Mouse (Mus musculus) MN1 (cell line): ENCODE data around the gene Aff1.

Source experiments
- DNase-seq: peaks from one replicate; pipeline ENCODE4 v3.0.0-alpha.2; 2016; ENCODE audit warnings: low spot score

The Aff1 gene

DNA sequence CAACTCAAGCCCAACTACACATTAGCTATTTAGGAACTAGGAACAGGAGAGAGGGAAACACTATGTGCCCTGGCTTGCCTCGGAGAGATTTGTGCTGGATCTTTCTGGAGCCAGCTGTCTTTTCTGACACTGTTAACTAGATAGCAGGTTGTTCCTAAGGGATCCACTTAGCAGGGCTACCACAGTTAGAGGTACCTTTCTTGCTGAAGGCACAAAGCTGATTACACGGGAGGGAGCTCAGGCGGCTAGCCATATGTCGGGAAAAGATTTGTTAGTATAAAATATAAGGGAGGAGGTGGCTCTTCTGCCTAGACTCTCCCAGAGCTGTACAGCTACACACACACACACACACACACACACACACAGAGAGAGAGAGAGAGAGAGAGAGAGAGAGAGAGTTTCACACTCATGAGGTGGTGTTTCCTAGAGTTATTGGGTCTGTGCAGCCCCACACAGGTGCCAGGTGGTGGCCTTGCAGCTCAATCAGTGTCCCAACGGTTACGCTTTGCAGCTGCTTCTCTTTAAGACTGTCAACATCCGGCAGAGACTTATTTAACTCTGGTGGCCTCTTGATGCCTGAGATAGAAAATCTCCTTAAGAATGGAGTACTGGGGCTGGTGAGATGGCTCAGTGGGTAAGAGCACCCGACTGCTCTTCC is 34.2 kb downstream of the Aff1 start:
- no peak for DNase-seq

DNA sequence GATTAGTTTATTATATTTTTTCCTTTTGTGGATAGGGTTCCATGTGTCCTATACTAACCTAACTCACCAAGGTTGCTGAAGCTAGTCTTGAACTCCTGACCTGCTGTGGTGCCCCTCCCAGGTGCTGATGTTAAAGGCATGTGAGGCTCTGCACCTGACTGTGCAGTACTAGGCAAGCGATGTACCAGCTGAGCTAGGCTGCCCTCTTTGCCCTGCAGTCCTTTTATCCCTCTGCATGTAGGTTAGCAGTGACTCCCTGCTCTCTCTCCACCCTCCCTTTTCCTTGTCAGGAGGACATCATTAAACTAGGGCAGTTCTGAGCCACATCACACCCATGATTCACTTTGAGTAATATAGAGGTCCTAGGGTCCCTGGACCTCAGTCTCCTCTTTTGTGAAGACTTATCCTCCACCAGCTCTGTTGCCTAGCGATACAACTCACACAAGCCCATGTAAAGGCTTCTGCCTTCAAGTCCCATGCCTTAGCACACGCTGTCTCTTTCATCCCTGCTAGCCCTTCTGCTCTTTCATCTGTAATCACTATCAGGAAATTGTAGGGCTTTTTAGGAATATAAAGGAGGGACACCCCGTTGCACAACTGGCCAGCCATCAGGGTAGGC is 35.7 kb downstream of the Aff1 start:
- DNase-seq, result no peak

DNA sequence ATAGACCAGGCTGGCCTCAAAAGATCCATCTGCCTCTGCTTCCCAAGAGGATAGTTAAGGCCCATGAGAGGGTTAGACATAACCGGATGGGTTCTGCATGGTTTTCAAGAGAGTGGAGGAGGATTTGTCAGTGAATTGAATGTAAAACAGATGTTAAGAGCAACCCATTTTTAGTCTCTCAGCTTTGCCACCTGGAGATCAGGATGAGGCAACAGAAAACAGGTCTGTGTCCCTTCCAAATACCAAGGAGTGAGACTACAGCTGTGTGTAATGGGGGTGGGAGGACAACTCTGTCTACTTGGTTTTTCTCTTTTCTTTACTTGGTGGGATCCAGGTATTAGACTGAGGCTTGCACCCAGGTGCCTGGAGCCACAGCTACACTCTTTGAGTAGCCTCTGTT is 37.1 kb downstream of the Aff1 start:
- DNase-seq, result no peak

DNA sequence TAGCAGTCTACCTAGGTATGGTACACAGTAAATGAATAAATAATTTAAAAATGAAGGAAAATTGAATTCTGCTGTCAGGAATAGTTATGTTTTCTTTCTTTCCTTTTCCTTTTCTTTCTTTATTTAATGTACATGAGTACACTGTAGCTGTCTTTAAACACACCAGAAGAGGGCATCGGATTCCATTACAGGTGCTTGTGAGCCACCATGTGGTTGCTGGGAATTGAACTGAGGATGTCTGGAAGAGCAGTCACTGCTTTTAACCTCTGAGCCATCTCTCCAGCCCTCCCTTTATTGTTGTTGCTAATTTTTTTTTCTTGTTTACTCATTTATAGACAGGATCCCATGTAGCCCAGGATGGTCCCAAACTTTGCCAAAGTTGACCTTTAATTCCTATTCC is 38.0 kb downstream of the Aff1 start:
- DNase-seq, result no peak

DNA sequence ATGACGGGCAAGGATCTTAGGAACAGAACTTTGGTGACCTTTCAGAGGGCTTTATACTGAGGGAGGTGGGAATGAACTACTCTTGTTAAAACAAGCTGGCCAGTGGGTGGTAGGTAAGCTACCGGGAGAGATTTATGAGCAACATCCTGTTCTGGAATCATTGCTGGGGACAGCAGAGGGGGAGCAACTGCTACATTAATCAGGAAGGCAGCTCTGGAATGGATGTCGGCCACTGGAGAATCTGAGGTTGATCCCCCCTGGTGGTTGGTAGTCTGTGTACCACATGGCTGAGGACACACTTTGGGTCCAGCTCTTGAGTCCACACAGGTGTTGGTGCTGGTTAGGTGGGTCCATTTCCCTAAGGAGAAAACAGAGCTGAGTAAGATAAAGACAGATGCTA is 38.6 kb downstream of the Aff1 start:
- DNase-seq, result no peak

DNA sequence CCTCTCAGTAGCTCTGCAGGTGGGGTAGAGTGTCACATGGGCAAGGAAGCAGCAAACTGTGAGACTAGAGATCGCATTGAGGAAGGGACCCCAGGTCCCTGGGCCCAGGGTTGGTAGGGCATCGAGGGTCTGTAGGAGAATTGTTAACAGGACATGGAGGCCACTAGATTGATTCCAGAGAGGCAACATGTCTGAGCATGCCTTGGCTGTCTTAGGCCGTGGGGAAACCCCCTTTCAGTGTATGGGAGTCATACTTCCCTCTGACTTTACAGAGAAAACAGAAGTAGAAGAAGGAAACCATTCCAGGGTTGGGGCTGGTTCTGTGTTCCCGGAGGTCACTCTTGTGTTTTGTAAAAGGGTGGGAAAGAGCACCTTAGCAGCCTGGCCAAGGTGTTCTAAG is 40.4 kb downstream of the Aff1 start:
- DNase-seq, result no peak

DNA sequence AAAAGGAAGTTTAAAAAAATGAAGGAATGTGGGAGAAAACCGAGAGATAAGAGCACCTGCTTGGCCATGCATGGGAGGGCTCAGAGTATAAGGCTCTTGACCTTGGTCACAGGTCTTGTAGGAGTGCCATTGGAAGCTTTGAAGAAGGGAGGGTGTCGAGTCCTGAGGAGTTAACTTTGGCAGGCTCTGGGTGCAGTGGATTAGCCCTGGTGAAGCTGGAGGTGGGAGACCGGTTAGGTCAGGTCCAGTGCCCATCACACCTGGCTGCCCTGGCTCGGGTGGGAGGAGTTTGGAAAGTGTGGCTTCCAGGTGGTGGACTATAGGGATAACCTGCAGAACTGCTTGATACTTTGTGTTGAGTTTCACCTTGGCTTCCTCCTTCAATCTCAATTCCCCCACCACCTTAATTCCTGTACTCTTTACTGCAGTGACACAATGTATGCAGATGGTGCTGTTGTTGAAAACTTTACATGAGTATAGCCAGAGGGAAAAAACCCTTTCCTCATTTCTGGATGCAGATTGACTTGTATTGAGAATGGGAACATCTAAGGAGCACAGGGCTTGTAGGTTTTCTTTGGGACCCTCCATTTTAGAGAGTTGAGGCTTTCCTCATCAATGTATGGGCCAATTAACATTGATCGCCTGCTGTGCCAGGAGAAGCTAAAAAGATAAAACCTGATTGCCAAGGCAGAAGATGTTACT is 43.4 kb downstream of the Aff1 start:
- no peak for DNase-seq

DNA sequence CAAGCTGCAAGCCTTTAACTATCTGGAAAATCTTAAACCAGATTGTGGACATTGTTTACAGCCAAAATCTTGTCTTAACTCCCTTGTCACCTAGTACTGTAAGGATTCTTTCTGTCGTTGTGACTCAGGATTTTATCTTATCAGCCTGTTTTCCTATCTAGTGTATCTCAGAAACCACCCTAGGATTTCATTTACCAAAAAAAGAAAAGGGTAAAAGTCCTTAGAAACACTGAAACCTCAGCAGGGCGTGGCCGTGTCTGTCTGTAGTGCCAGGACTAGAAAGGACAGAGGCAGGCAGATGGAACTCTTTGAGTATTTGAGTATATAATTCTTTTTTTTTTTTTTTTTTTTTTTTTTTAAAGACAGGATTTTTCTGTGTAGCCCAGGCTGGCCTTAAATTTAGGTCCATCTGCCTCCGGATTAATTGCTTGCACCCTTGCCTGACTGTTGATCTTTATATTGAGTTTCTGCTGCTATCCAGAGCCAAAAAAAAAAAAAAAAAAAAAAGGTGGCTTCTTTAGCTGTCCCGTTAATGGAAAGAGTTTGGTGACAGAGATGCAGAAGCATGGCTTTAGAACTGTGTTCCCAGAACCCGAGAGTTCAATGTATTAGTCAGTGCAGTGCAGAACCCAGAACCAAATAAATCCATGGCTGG is 44.5 kb downstream of the Aff1 start:
- DNase-seq, result no peak

DNA sequence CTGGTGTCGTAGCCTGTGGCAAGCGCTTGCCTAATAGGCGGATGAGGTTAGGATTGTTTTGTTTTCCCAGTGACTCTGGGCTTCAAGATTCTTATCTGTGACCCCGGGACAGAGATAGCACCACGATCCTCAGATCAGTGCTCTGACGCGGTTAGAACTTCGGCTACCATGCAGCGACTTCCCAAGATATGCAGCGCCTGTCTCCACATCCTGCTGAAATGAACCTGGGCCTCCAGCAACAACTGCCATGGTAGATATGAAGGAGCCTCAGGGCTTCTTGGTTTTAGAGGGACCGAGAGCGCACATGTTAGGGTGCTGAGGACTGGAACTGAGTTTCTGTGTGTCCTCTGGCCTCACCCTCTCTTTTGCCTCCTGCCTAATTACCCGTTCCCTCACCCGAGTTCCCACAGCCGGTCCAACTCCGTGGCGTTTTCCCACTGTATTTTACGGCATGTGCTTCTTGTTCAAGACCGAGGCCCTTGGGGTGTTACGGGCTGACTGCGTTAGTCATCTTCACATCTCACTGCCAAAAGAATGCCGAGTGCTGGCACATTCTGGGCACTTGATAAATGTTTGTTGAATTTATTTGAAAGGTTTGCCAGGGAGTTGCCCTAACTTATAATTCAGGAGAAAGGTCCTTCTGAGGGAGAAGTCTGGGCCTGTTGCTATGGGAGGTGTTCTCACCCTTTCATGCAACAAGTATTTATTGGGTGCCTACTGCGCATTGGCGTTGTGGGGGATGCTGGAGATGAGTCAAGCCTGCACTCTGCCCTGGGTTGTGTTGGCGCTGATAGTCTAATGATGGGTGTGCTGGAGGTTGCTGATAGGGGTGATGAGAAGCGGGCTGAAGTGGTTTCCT is 45.3 kb downstream of the Aff1 start:
- DNase-seq, result peak; percentile 23

DNA sequence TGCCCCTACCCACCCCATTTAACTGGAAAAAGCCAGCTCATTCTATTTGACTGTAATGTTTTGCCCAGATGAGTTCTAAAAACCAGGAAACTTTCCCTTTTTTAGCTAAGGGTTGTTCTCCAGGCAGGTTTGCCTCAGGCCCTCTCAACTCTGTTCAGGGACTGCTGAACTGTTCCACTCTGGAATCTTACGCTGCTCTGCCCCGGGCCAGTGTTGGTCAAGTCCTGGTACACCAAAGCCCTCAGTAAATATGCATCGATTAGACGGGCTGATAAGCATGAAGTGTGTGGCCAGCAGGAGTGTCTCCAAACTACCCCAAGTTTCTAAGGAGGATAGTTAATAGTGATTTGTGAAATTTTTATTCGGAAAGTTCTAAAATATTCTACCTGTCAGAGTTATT is 46.3 kb downstream of the Aff1 start:
- DNase-seq, result no peak

DNA sequence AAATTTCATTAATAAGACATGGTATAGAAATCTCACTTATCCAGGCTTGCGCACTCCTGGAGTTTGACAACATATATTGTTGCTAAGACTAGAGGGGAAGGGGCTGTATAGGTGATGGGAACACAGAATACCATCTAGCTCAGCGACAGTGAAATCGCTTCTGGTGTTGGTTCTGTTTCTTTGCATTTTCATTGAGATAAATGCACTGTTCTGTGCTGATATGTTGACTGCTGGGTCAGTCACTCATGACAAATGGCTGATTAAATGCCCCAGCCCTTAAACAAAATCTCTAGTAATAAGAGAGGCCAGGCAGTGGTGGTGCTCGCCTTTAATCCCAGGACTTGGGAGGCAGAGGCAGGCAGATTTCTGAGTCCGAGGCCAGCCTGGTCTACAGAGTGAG is 47.0 kb downstream of the Aff1 start:
- no peak for DNase-seq

DNA sequence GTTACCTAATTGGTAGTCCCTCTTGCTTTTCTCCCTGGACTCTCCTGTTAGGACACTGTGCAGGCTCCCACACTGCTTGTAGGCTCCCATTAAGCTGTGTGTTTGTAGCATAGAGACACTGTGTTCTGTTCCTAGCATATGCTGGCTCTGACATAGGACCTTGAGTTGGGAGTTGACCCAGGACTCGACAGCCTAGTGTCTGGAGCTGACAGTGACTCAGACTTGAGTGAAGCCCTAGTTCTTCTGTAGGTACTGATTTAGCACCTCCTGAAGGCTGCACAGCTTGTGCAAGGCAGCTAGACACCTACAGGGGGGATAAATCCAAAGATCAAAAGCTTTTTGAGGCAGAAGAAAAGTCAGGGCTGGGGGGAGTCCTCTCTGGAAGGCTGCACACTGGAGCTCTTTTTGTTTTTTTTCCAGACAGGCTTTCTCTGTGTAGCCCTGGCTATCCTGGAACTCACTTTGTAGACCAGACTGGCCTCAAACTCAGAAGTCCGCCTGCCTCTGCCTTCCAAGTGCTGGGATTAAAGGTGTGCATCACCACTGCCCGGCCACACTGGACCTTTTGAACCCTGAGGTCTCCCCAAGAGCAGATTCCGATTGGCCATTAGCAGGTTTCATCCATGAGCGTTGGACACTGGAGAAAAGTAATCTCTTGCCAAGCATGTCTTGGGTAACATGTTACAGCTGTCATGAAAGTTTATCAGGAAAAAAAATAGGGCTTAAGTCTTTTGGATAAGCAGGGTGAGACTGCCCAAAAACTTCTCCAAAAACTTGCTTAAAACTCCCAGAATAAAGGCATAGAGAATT is 48.1 kb downstream of the Aff1 start:
- no peak for DNase-seq

DNA sequence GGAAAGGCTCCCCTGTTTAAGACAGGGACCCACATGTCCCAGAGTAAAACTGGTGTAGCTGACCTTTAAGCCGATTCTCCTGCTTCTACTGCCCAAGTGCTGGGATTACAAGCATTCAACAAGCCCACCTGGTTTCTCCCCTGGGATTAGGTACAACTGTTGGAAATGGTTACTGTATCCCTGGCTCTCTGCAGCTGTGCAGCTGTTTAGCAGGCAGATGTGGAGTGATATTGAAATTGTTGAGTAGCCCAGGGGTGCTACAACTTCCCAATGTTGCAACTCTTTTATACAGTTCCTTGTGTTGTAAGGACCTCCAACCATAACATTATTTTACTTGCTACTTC is 48.7 kb downstream of the Aff1 start:
- no peak for DNase-seq

DNA sequence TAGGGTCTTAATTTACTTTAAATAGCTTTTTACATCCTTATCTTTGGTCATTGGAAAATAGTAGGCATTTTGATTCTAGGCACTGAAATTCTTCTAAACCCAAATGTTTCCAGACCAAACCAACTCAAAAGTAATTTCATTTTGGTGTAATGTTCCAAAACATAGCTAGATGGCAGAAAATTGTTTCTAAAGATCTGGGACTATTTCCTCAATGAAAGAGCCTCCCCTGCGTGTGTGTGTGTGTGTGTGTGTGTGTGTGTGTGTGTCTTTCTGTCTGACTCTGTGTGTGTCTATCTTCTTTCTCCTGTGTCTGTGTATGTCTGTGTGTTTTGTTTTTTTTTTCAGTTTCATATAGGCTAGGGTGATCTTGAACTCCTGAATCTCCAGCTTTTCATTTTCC is 49.3 kb downstream of the Aff1 start:
- DNase-seq, result no peak

DNA sequence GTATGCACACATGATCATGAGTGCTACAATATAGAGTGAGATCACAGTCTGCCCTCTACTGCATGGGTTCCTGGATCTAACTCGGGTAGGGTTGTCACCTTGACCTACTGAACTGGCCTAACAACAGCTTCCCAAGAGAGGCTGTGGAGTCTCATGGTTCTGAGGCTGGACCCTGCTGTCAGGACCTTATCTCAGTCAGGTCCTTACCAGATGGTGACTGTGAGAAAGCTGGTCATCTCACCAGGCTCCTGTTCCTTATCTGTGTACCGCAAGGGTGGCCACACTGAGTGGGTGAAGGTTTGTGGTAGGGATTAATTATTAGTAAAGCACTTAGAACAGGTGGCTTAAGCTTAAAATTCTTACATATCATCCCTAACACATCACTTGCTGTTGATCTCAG is 49.8 kb downstream of the Aff1 start:
- no peak for DNase-seq

DNA sequence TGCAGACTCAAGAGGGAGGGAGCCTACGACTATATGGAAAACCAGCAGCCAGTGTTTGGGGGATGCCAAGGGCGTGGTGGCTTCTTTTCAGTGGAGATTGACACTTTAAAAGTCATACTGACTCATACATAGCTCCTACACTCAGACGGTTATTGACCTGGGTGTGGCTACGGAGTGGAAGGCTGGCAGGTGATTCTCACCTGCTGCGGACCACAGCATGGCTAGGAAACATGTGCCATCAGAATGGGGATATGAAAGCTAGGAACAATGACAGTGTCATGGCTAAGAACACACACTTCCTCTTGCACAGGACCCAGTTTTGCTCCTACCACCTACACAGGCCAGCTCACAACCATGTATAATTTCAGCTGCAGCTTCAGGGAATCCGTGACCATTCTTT is 52.4 kb downstream of the Aff1 start:
- no peak for DNase-seq

DNA sequence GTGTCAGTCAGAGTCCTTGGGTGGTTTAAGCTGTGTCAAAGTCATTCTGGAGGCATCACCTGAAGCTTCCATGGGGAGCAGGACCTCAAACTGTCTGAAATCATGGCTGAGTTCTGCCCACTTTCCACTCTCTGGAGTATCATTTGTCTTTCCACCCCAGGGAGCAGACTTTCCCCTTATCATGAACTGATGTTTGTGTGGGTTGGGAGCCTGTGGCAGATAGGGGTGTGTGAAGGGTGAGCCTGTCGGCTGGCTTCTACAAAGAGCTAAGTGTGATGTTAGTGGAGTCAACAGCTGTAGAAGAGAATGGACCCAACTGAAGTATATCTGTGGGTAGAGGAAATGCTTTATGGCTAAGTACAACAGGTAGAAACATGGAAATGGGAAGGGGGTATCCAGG is 53.5 kb downstream of the Aff1 start:
- DNase-seq, result no peak

DNA sequence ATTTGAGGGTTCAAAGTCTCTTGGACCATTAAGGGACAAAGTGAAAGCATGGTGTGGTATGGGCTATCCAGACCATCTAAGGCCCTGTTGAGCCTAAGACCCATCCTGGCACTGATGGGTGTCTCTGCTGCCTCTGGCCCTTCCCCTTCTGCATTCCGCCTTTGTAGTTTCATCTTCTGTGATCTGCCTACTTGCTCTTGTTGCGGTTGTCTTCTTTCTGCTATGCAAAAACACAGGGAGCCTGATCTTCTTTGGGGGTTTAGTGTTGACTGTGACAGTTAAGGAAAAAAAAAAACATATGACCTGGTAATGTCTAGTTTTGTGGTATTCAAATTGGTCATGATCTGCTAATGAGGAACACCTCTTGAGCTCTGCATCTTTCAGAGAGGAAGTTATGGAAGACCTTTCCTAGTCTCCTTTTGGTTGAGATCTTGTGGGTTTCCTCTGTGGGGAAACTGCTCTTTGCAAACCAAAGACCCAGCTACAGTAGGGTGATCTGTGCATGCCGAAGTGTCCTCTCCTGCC is 54.4 kb downstream of the Aff1 start:
- DNase-seq, result no peak

DNA sequence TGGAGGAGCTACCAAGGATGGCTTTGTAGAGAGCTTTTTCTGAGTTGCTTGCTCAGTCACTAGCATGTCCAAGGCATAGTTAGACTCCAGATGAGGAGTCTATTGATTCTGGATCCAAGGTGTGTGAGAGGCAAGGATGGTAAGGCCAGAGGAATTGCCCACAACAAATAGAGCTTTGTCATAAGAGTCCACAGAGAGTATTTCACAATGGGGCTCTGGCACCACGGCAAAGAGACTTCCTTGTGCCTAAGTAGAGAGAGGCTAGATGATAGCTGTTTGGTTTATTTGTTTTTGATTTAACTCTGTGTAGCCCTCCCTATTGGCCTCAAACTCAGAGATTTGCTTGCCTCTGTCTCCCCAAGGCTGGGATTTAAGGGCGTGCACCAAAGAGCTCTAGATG is 54.9 kb downstream of the Aff1 start:
- no peak for DNase-seq

DNA sequence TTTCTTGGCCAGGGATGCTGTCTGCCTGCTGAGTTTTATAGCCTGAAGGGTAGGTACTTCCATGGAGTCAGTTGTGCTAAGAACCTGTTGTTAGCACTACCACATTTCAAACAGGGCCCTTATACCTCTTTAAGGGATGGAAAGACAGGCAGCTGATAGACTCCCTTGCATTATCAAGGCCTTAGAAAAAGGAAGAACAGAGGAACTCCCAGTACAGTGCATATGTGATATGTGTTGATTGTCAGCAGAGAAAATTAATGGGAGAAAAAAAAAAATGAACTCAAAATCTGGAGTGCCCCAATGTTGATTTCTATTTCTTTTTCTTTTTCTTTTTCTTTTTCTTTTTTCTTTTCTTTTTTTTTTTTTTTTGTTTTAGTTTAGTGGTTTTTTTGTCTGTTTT is 56.2 kb downstream of the Aff1 start:
- no peak for DNase-seq
